Mouse (Mus musculus): ENCODE data around the gene Capn1.

Capn1 gene

GRCm38 (mm10) chr19:5988815-5989452 lies 26.8 kb downstream of the Capn1 start:
- DNase-seq: peak; percentile 36

- DNase-seq: no peak
These were observed 27.5 kb downstream of the Capn1 start for GRCm38 (mm10) chr19:5988027-5988814.

GRCm38 (mm10) chr19:5986043-5986442 lies 29.7 kb downstream of the Capn1 start, which contains the start of gene Slc22a20:
Gene Slc22a20 (minus strand): TSS chr19:5986143.
- DNase-seq: no peak

GRCm38 (mm10) chr19:5980477-5980876 lies 35.2 kb downstream of the Capn1 start:
- no peak for DNase-seq

GRCm38 (mm10) chr19:5977717-5978116 lies 38.0 kb downstream of the Capn1 start:
- DNase-seq: no peak

- no peak for DNase-seq
These were observed 40.0 kb downstream of the Capn1 start for GRCm38 (mm10) chr19:5975676-5976075.

- DNase-seq: no peak
These were observed 40.6 kb downstream of the Capn1 start for GRCm38 (mm10) chr19:5975112-5975511.

GRCm38 (mm10) chr19:5967664-5968063 lies 48.0 kb downstream of the Capn1 start:
- no peak for DNase-seq

- no peak for DNase-seq
These were observed 48.9 kb downstream of the Capn1 start for GRCm38 (mm10) chr19:5966786-5967185.

- no peak for DNase-seq
These were observed 49.8 kb downstream of the Capn1 start for GRCm38 (mm10) chr19:5965910-5966309.

- DNase-seq: peak; percentile 58
These were observed 50.4 kb downstream of the Capn1 start for GRCm38 (mm10) chr19:5965280-5965679.

- DNase-seq: no peak
These were observed 50.9 kb downstream of the Capn1 start for GRCm38 (mm10) chr19:5964804-5965203.

- peak; percentile 89 for DNase-seq
These were observed 51.7 kb downstream of the Capn1 start, which contains the start of gene Pola2 for GRCm38 (mm10) chr19:5963883-5964562. Gene Pola2 (minus strand): TSS chr19:5964202.

GRCm38 (mm10) chr19:5962651-5963050 lies 53.0 kb downstream of the Capn1 start:
- DNase-seq: no peak

GRCm38 (mm10) chr19:5957371-5957770 lies 58.3 kb downstream of the Capn1 start:
- DNase-seq: no peak

- DNase-seq: peak; percentile 78
These were observed 59.0 kb downstream of the Capn1 start for GRCm38 (mm10) chr19:5956685-5957084.

GRCm38 (mm10) chr19:5955704-5956670 lies 59.7 kb downstream of the Capn1 start:
- no peak for DNase-seq

- DNase-seq: no peak
These were observed 60.8 kb downstream of the Capn1 start for GRCm38 (mm10) chr19:5954936-5955335.

GRCm38 (mm10) chr19:5954031-5954710 lies 61.5 kb downstream of the Capn1 start:
- DNase-seq: no peak

GRCm38 (mm10) chr19:5953201-5953770 lies 62.4 kb downstream of the Capn1 start:
- no peak for DNase-seq

GRCm38 (mm10) chr19:5952071-5952691 lies 63.5 kb downstream of the Capn1 start:
- DNase-seq: no peak
